17 mouse cellular contexts compared by ENCODE assay signal in genomic region chr1:126753611-126754010, GRCm38 (mm10).
"Had no signal": no experiment of that assay in that cellular context is flagged by ENCODE, and none has a peak within 500 bp of the region (broad histone marks: within the 10 kb centered on the region; RNA-seq: fewer than 3 reads in every experiment).

No protein-coding gene starts in this region.

- H3K4me3 ChIP-seq: midbrain, embryonic 13.5 days; midbrain, embryonic 15.5 days; myocyte had no signal

- ATAC-seq: midbrain, embryonic 13.5 days; midbrain, embryonic 15.5 days had no signal

- H3K27me3 ChIP-seq: midbrain, embryonic 15.5 days had no signal

- DNase-seq: lung, adult 18-20 months; lung, embryonic 14.5 days; lung, postnatal 10 days; lung, postnatal 4 days; retina, postnatal 1 day; right cerebral cortex, adult 18-20 months; right cerebral cortex, postnatal 25 days; right cerebral cortex, postnatal 4 days; spleen, adult 18-20 months; thymus, adult 18-20 months; thymus, postnatal 14 days; thymus, postnatal 4 days had no signal

- H3K9me3 ChIP-seq: midbrain, embryonic 15.5 days had no signal

- H3K4me2 ChIP-seq: lung, embryonic 14.5 days; midbrain, embryonic 11.5 days; midbrain, embryonic 13.5 days; midbrain, embryonic 15.5 days had no signal

- H3K9ac ChIP-seq: liver, embryonic 14.5 days; lung, embryonic 14.5 days; midbrain, embryonic 13.5 days; midbrain, embryonic 15.5 days had no signal

- H3K36me3 ChIP-seq: midbrain, embryonic 13.5 days; midbrain, embryonic 15.5 days had no signal

- H3K27ac ChIP-seq: liver, embryonic 14.5 days; midbrain, embryonic 13.5 days; midbrain, embryonic 15.5 days had no signal
